Mouse (Mus musculus) cerebellum, adult 8-10 months (tissue): Measurements from ENCODE around the gene Cdyl2.
A peak's percentile ranks its signal among the peaks of the same experiment; 100 is the strongest.

Experiments
- DNase-seq: peaks from one replicate; pipeline ENCODE4 v3.0.0; 2022

The Cdyl2 gene

GRCm38 (mm10) chr8:116619686-116620320 is 113.0 kb downstream of the Cdyl2 start:
- DNase-seq: no peak

GRCm38 (mm10) chr8:116619221-116619620 is 113.6 kb downstream of the Cdyl2 start:
- no peak for DNase-seq

GRCm38 (mm10) chr8:116618797-116619196 is 114.0 kb downstream of the Cdyl2 start:
- DNase-seq: no peak

- DNase-seq: no peak
Observed at GRCm38 (mm10) chr8:116617891-116618290, 114.9 kb downstream of the Cdyl2 start.

GRCm38 (mm10) chr8:116616369-116616768 is 116.4 kb downstream of the Cdyl2 start:
- DNase-seq: no peak

GRCm38 (mm10) chr8:116614901-116615300 is 117.9 kb downstream of the Cdyl2 start:
- peak; percentile 85 for DNase-seq

GRCm38 (mm10) chr8:116606171-116606570 is 126.6 kb downstream of the Cdyl2 start:
- no peak for DNase-seq

GRCm38 (mm10) chr8:116602806-116603205 is 130.0 kb downstream of the Cdyl2 start:
- no peak for DNase-seq

GRCm38 (mm10) chr8:116599728-116600127 is 133.1 kb downstream of the Cdyl2 start:
- DNase-seq: no peak

- no peak for DNase-seq
Observed at GRCm38 (mm10) chr8:116591226-116591625, 141.6 kb downstream of the Cdyl2 start.

- DNase-seq: no peak
Observed at GRCm38 (mm10) chr8:116590546-116590945, 142.2 kb downstream of the Cdyl2 start.

- peak; percentile 24 for DNase-seq
Observed at GRCm38 (mm10) chr8:116590106-116590505, 142.7 kb downstream of the Cdyl2 start.

- DNase-seq: no peak
Observed at GRCm38 (mm10) chr8:116587616-116588468, 144.9 kb downstream of the Cdyl2 start.

- DNase-seq: no peak
Observed at GRCm38 (mm10) chr8:116581318-116582019, 151.3 kb downstream of the Cdyl2 start.

- DNase-seq: no peak
Observed at GRCm38 (mm10) chr8:116576732-116577131, 156.1 kb downstream of the Cdyl2 start.

- no peak for DNase-seq
Observed at GRCm38 (mm10) chr8:116573085-116573484, 159.7 kb downstream of the Cdyl2 start.

- DNase-seq: no peak
Observed at GRCm38 (mm10) chr8:116552778-116553177, 180.0 kb downstream of the Cdyl2 start.

- DNase-seq: no peak
Observed at GRCm38 (mm10) chr8:116552255-116552654, 180.5 kb downstream of the Cdyl2 start.

GRCm38 (mm10) chr8:116543366-116543765 is 189.4 kb downstream of the Cdyl2 start:
- DNase-seq: no peak

- peak; percentile 84 for DNase-seq
Observed at GRCm38 (mm10) chr8:116542842-116543241, 189.9 kb downstream of the Cdyl2 start.

GRCm38 (mm10) chr8:116540136-116540535 is 192.7 kb downstream of the Cdyl2 start:
- no peak for DNase-seq

- DNase-seq: no peak
Observed at GRCm38 (mm10) chr8:116538763-116539162, 194.0 kb downstream of the Cdyl2 start.

GRCm38 (mm10) chr8:116536786-116537185 is 196.0 kb downstream of the Cdyl2 start:
- no peak for DNase-seq

GRCm38 (mm10) chr8:116533081-116533480 is 199.7 kb downstream of the Cdyl2 start:
- no peak for DNase-seq
